Mouse (Mus musculus): ENCODE data around the gene Gm5862. TPM values are rescaled to one million over a fixed set of nuclear protein-coding genes. Genes with fewer than 3 reads are reported as not detected.

Gm5862 gene
- polyA plus RNA-seq (2012; rRNA removed): not detected in 2 replicates

GRCm38 (mm10) chr5:26022816-26023215 is at the start of gene Gm5862:
Gene Gm5862, minus strand, starts transcription at chr5:26022916.

GRCm38 (mm10) chr5:26058481-26058880 is 35.8 kb upstream of the Gm5862 start, which contains the start of gene Gm7347:
Gene Gm7347, minus strand, starts transcription at chr5:26058581.

GRCm38 (mm10) chr5:26039458-26039857 is 16.7 kb upstream of the Gm5862 start, which contains the start of gene Speer4a:
Gene Speer4a, minus strand, starts transcription at chr5:26039558.

GRCm38 (mm10) chr5:26004698-26005097 is 18.0 kb downstream of the Gm5862 start, which contains the start of gene Gm1979:
Gene Gm1979, minus strand, starts transcription at chr5:26004798.

GRCm38 (mm10) chr5:25988550-25988949 is 34.2 kb downstream of the Gm5862 start, which contains the start of gene Gm21698:
Gene Gm21698, minus strand, starts transcription at chr5:25988650.

GRCm38 (mm10) chr5:25972563-25972962 is 50.2 kb downstream of the Gm5862 start, which contains the start of gene Gm21680:
Gene Gm21680, minus strand, starts transcription at chr5:25972663.

Other genes with a start within 250 kb of the Gm5862 start
- gene Gm21663, start 80.5 kb downstream of the Gm5862 start, polyA plus RNA-seq (2012; rRNA removed): not detected in 2 replicates
- not detected in 2 replicates for gene Gm21671, start 68.5 kb downstream of the Gm5862 start, polyA plus RNA-seq (2012; rRNA removed)
- gene Gm21680, start 50.3 kb downstream of the Gm5862 start, polyA plus RNA-seq (2012; rRNA removed): not detected in 2 replicates
- not detected in 2 replicates for gene Gm21698, start 34.3 kb downstream of the Gm5862 start, polyA plus RNA-seq (2012; rRNA removed)
- gene Gm1979, start 18.1 kb downstream of the Gm5862 start, polyA plus RNA-seq (2012; rRNA removed): not detected in 2 replicates
- gene Speer4a, start 16.6 kb upstream of the Gm5862 start, polyA plus RNA-seq (2012; rRNA removed): 0.02 TPM in 1 of 2 replicates, not detected in the other
- not detected in 2 replicates for gene Gm7347, start 35.7 kb upstream of the Gm5862 start, polyA plus RNA-seq (2012; rRNA removed)
- gene Gm10471, start 66.4 kb upstream of the Gm5862 start, polyA plus RNA-seq (2012; rRNA removed): not detected in 2 replicates
- not detected in 2 replicates for gene 5031410I06Rik, start 82.4 kb upstream of the Gm5862 start, polyA plus RNA-seq (2012; rRNA removed)
- gene Gm10220, start 98.5 kb upstream of the Gm5862 start, polyA plus RNA-seq (2012; rRNA removed): not detected in 2 replicates
- gene Gm7361, start 234.8 kb upstream of the Gm5862 start, polyA plus RNA-seq (2012; rRNA removed): 0.05 TPM in 1 of 2 replicates, not detected in the other